Mouse (Mus musculus): Measurements from ENCODE around the gene Tsku.

- TF ChIP-seq POLR2A (IDR thresholded peaks at IDR 0.05; ENCODE audit: low read depth, low read length): no peak
- TF ChIP-seq CTCF (conservative IDR thresholded peaks at IDR 0.05; ENCODE audit: insufficient read depth, insufficient read length, low read depth, low read length): no peak; the same call in 1 of the 2 replicates
Observed at GRCm38 (mm10) chr7:98316568-98316967, 44.6 kb downstream of the Tsku start.
